Mouse (Mus musculus): ENCODE measurements around the gene Mab21l1.

- TF ChIP-seq POLR2A (IDR thresholded peaks at IDR 0.05; ENCODE audit: borderline replicate concordance, low read depth, low read length) (no peak), CTCF (IDR thresholded peaks at IDR 0.05; ENCODE audit: low read depth, low read length) (no peak)
Measured at GRCm38 (mm10) chr3:55754981-55755608, 27.2 kb upstream of the Mab21l1 start.
